Comparison of ENCODE assay signal across 8 mouse cellular contexts in genomic region chr4:134307367-134308072, GRCm38 (mm10). TPM values are rescaled to one million over a fixed set of nuclear protein-coding genes. Genes with fewer than 3 reads are reported as not detected.
A peak's percentile ranks its signal among the peaks of the same experiment; 100 is the strongest.
DNase-seq lines count a peak whose midpoint lies in the region; ATAC-seq lines count a peak whose summit lies in the region.

No protein-coding gene starts in this region.

- no peak for ATAC-seq in embryonic facial prominence, embryonic 12.5 days (ENCODE audit: insufficient number of reproducible peaks, insufficient read depth, low FRiP score, low TSS enrichment)
- ATAC-seq in limb, embryonic 11.5 days (ENCODE audit: insufficient number of reproducible peaks, low FRiP score, low TSS enrichment, low read depth) = no peak
- no peak for ATAC-seq in midbrain, embryonic 11.5 days (ENCODE audit: low FRiP score)

- H3K27me3 ChIP-seq in embryonic facial prominence, embryonic 12.5 days = no peaks in the 10 kb centered on the region
- H3K27me3 ChIP-seq in limb, embryonic 11.5 days (ENCODE audit: control insufficient read depth, insufficient read depth, low read length) = no peaks in the 10 kb centered on the region
- no peaks in the 10 kb centered on the region for H3K27me3 ChIP-seq in midbrain, embryonic 11.5 days (ENCODE audit: control insufficient read depth, insufficient read depth, low read length)

- no peaks in the 10 kb centered on the region for H3K9me3 ChIP-seq in embryonic facial prominence, embryonic 12.5 days
- no peaks in the 10 kb centered on the region for H3K9me3 ChIP-seq in limb, embryonic 11.5 days (ENCODE audit: control insufficient read depth, low read length)
- no peaks in the 10 kb centered on the region for H3K9me3 ChIP-seq in midbrain, embryonic 11.5 days (ENCODE audit: control insufficient read depth, low read length)

- H3K4me2 ChIP-seq in embryonic facial prominence, embryonic 12.5 days (replicated peaks) = peak overlapping the region; percentile 32
- H3K4me2 ChIP-seq in limb, embryonic 11.5 days (ENCODE audit: low read depth, severe bottlenecking) = no peak overlapping the region
- H3K4me2 ChIP-seq in midbrain, embryonic 11.5 days = no peak overlapping the region

- H3K4me3 ChIP-seq in embryonic facial prominence, embryonic 12.5 days = no peak overlapping the region
- H3K4me3 ChIP-seq in limb, embryonic 11.5 days (ENCODE audit: low read depth, low read length) = no peak overlapping the region
- H3K4me3 ChIP-seq in midbrain, embryonic 11.5 days (ENCODE audit: low read depth, low read length) = no peak overlapping the region

- DNase-seq in MN1 (ENCODE audit: low spot score) = peak; percentile 86
- peak; percentile 49 for DNase-seq in heart, adult 8-10 months (ENCODE audit: low spot score)
- peak; percentile 65 to 76 for DNase-seq in kidney, adult 8-10 months
- peak; percentile 61 for DNase-seq in limb, embryonic 11.5 days (ENCODE audit: low spot score)
- peak; percentile 87 for DNase-seq in midbrain, embryonic 11.5 days (ENCODE audit: low spot score, missing footprints)
- DNase-seq in right cerebral cortex, postnatal 4 days = peak; percentile 79
- no peak for DNase-seq in cerebellum, postnatal 36 days

- 18% methylated on average over 12 of the region's 12 CpGs for WGBS in embryonic facial prominence, embryonic 12.5 days
- WGBS in limb, embryonic 11.5 days = 21% methylated on average over 12 of the region's 12 CpGs
- WGBS in midbrain, embryonic 11.5 days = 19% methylated on average over 12 of the region's 12 CpGs

- H3K9ac ChIP-seq in embryonic facial prominence, embryonic 12.5 days = no peak overlapping the region
- H3K9ac ChIP-seq in limb, embryonic 11.5 days (ENCODE audit: low read length) = no peak overlapping the region
- H3K9ac ChIP-seq in midbrain, embryonic 11.5 days (ENCODE audit: low read length) = no peak overlapping the region

- no peak overlapping the region for H3K27ac ChIP-seq in embryonic facial prominence, embryonic 12.5 days
- no peak overlapping the region for H3K27ac ChIP-seq in limb, embryonic 11.5 days (replicated peaks; ENCODE audit: low read depth, low read length)
- H3K27ac ChIP-seq in midbrain, embryonic 11.5 days (ENCODE audit: low read depth, low read length) = no peak overlapping the region

- peaks cover 10% of the 10 kb centered on the region for H3K4me1 ChIP-seq in embryonic facial prominence, embryonic 12.5 days
- peaks cover 3% of the 10 kb centered on the region; the same call in 1 of the 2 replicates for H3K4me1 ChIP-seq in limb, embryonic 11.5 days (ENCODE audit: control insufficient read depth, insufficient read depth, low read length)
- peaks cover 4% of the 10 kb centered on the region; the same call in 1 of the 2 replicates for H3K4me1 ChIP-seq in midbrain, embryonic 11.5 days (ENCODE audit: control insufficient read depth, insufficient read depth, low read length)

- no peaks in the 10 kb centered on the region for H3K36me3 ChIP-seq in embryonic facial prominence, embryonic 12.5 days
- H3K36me3 ChIP-seq in limb, embryonic 11.5 days (ENCODE audit: control insufficient read depth, insufficient read depth, low read length) = no peaks in the 10 kb centered on the region
- no peaks in the 10 kb centered on the region for H3K36me3 ChIP-seq in midbrain, embryonic 11.5 days (ENCODE audit: control insufficient read depth, insufficient read depth, low read length)

RNA-seq across cellular contexts. Expression of gene Trim63, which starts 7.4 kb away (rescaled TPM):
- polyA plus RNA-seq in embryonic facial prominence, embryonic 12.5 days (2016; fragmentation: Nextera tagmentation; extraction: Ambion mirVana) = 1.2 and 2.6 TPM in 2 replicates
- 100 to 1,000 TPM; 164 to 261 (median 195) TPM for total RNA-seq in heart, adult 8-10 months (2022)
- 0.51 and 0.55 TPM in 2 replicates for polyA plus RNA-seq in limb, embryonic 11.5 days (2014; fragmentation: Nextera tagmentation; extraction: Ambion mirVana)
- polyA plus RNA-seq in midbrain, embryonic 11.5 days (2014; fragmentation: Nextera tagmentation; extraction: Ambion mirVana) = 0.11 TPM in 1 of 2 replicates, not detected in the other

RNA-seq across cellular contexts. Expression of gene Pdik1l, which starts 19.8 kb away (rescaled TPM):
- 22.6 and 24.8 TPM in 2 replicates for polyA plus RNA-seq in embryonic facial prominence, embryonic 12.5 days (2016; fragmentation: Nextera tagmentation; extraction: Ambion mirVana)
- 1 to 10 TPM; 6.2 to 7.6 (median 6.7) TPM for total RNA-seq in heart, adult 8-10 months (2022)
- 20.6 and 21.0 TPM in 2 replicates for polyA plus RNA-seq in limb, embryonic 11.5 days (2014; fragmentation: Nextera tagmentation; extraction: Ambion mirVana)
- polyA plus RNA-seq in midbrain, embryonic 11.5 days (2014; fragmentation: Nextera tagmentation; extraction: Ambion mirVana) = 24.5 and 28.8 TPM in 2 replicates

RNA-seq across cellular contexts. Expression of gene Slc30a2, which starts 35.5 kb away (rescaled TPM):
- 0.05 and 0.20 TPM in 2 replicates for polyA plus RNA-seq in embryonic facial prominence, embryonic 12.5 days (2016; fragmentation: Nextera tagmentation; extraction: Ambion mirVana)
- under 1 TPM; 0.32 to 0.94 (median 0.55) TPM for total RNA-seq in heart, adult 8-10 months (2022)
- polyA plus RNA-seq in limb, embryonic 11.5 days (2014; fragmentation: Nextera tagmentation; extraction: Ambion mirVana) = not detected in 2 replicates
- not detected in 2 replicates for polyA plus RNA-seq in midbrain, embryonic 11.5 days (2014; fragmentation: Nextera tagmentation; extraction: Ambion mirVana)

RNA-seq across cellular contexts. Expression of gene Grrp1, which starts 53.6 kb away (rescaled TPM):
- 6.3 and 6.4 TPM in 2 replicates for polyA plus RNA-seq in embryonic facial prominence, embryonic 12.5 days (2016; fragmentation: Nextera tagmentation; extraction: Ambion mirVana)
- total RNA-seq in heart, adult 8-10 months (2022) = 1 to 10 TPM; 6.1 to 8.0 (median 7.3) TPM
- 5.5 and 7.1 TPM in 2 replicates for polyA plus RNA-seq in limb, embryonic 11.5 days (2014; fragmentation: Nextera tagmentation; extraction: Ambion mirVana)
- 4.2 and 5.1 TPM in 2 replicates for polyA plus RNA-seq in midbrain, embryonic 11.5 days (2014; fragmentation: Nextera tagmentation; extraction: Ambion mirVana)

Comparison
In these comparisons a context has a peak if more than half of its experiments do, and no peak if none do; other contexts are left out.
1. DNase-seq: peak in MN1 (single experiment), heart, adult 8-10 months (single experiment), kidney, adult 8-10 months (2 of 2), limb, embryonic 11.5 days (single experiment), midbrain, embryonic 11.5 days (single experiment) and right cerebral cortex, postnatal 4 days (single experiment); none in cerebellum, postnatal 36 days (0 of 2).